Mouse (Mus musculus) macrophage (primary cell): Measurements from ENCODE around the gene Zfp426. TPM values are rescaled to one million over a fixed set of nuclear protein-coding genes. Genes with fewer than 3 reads are reported as not detected.

Source experiments
- H3K27ac ChIP-seq: fragments of 350-480 bp; formaldehyde crosslinking; 2 replicates; pipeline ENCODE4 v1.9.0; 2021
- H3K36me3 ChIP-seq: fragments of 350-480 bp; formaldehyde crosslinking; 2 replicates; pipeline ENCODE4 v1.9.0; 2021; ENCODE audit errors: inconsistent target
- H3K4me3 ChIP-seq: fragments of 350-480 bp; formaldehyde crosslinking; 2 replicates; pipeline ENCODE4 v1.9.0; 2021; ENCODE audit errors: inconsistent target
- H3K79me2 ChIP-seq: fragments of 350-480 bp; formaldehyde crosslinking; 2 replicates; pipeline ENCODE4 v1.9.0; 2021; ENCODE audit errors: inconsistent target
- WGBS: methylation state at CpG from one replicate; pipeline ENCODE4 v1.1.7; 2026; ENCODE audit warnings: inconsistent platforms; ENCODE audit not compliant: missing documents; 5-methylcytosine and 5-hydroxymethylcytosine counted together
- polyA plus RNA-seq: library from polyadenylated mRNA; stranded (reverse); fragments of 250-400 nt; gene quantifications from 3 replicates; pipeline ENCODE4 v1.2.4, GENCODE M21; 2018; ENCODE audit warnings: inconsistent platforms

Zfp426 gene
- polyA plus RNA-seq, 1 experiment from 2014 or later: 11.6 TPM

- 5% methylated on average over 9 of the region's 9 CpGs for WGBS
- peak overlapping the region; percentile 82 for H3K27ac ChIP-seq
- H3K79me2 ChIP-seq: peaks cover 41% of the 10 kb centered on the region
- peak overlapping the region; percentile 82 for H3K4me3 ChIP-seq
- peaks cover 17% of the 10 kb centered on the region; the same call in 1 of the 2 replicates for H3K36me3 ChIP-seq
Observed at GRCm38 (mm10) chr9:20493281-20493680, 735 bp upstream of the Zfp426 start.

DNA sequence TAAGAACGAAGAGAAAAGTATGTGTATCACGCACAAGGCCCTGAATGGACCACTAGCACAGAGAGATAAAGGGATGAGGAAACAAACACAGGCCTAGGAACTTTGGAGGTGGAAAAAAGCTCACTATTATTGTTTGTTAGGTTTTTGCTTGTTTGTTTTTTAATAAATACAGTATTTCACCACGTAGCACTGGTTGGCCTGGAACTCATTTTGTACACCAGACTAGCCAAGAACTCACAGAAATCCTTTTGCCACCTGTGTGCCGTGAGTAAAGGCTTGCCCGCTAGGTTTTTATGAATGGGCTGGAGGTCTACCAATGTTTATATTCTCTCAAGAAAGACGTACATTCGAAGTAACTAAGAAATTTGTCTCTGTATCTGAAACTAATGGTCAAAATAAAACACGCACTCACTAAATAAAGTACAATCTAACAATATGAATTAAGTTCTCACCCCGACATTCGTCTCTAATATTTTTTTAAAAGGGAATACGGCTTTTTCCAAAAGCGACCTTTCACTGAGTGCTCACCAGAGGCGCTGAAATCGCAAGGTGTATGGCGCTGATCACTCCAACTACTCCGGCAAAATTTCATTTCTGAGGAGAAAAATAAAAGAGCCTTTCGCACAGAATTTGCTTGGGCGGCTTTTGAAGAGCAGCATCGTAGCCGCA, 554 bp downstream of the Zfp426 start:
- peaks cover 46% of the 10 kb centered on the region for H3K79me2 ChIP-seq
- 7% methylated on average over 20 of the region's 20 CpGs for WGBS
- peak overlapping the region; percentile 82 for H3K4me3 ChIP-seq
- peak overlapping the region; percentile 82 for H3K27ac ChIP-seq
- H3K36me3 ChIP-seq: 0 out of 2 replicates have a peak, but pooled peaks cover 4% of the 10 kb centered on the region

- 93% methylated on average over 5 of the region's 5 CpGs for WGBS
- Histone ChIP-seq H3K27ac (no peak overlapping the region), H3K4me3 (no peak overlapping the region), H3K36me3 (peaks cover 20% of the 10 kb centered on the region; the same call in 1 of the 2 replicates), H3K79me2 (peaks cover 46% of the 10 kb centered on the region)
Observed at GRCm38 (mm10) chr9:20489536-20489935, 3.0 kb downstream of the Zfp426 start.

GRCm38 (mm10) chr9:20479396-20479795, 13.2 kb downstream of the Zfp426 start:
- Histone ChIP-seq H3K4me3 (no peak overlapping the region), H3K27ac (no peak overlapping the region), H3K79me2 (no peaks in the 10 kb centered on the region), H3K36me3 (peaks cover 31% of the 10 kb centered on the region)
- WGBS: 87% methylated on average over 5 of the region's 5 CpGs

- H3K27ac ChIP-seq: no peak overlapping the region
- WGBS: 88% methylated on average over 1 of the region's 1 CpGs
- no peaks in the 10 kb centered on the region for H3K79me2 ChIP-seq
- H3K4me3 ChIP-seq: no peak overlapping the region
- peaks cover 45% of the 10 kb centered on the region for H3K36me3 ChIP-seq
Observed at GRCm38 (mm10) chr9:20476632-20477031, 15.9 kb downstream of the Zfp426 start.

DNA sequence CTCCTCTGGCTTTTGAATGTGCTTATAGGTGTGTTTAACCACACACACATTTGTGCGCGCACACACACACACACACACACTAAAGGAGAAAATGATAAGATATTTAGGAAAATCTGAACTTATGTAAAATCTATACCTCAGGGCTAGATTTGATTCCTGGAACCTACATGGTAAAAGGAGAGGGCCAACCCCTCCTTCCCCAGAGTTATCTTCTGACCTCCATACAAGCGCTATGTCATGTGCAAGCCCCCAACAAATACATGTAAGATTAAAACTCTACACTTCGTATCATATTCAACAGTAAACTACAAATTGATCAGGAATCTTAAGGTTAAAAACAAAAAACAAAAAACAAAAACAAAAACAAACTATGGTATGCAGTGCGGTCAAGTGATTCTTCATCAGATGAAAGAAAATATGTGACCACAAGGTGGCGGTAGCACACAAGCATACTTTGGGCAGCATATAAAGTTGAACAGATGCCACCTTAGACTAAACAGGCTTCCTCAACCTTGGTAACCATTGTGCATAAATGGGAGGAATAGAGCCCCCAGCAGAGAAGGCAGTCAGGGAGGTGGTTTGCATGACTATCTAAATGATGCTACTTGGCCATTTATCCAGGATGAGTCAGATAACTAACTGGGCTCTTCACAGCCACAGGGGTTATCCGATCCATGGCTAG, 25.6 kb downstream of the Zfp426 start:
- no peak overlapping the region for H3K27ac ChIP-seq
- H3K79me2 ChIP-seq: no peaks in the 10 kb centered on the region
- H3K36me3 ChIP-seq: peaks cover 28% of the 10 kb centered on the region
- no peak overlapping the region for H3K4me3 ChIP-seq
- WGBS: 59% methylated on average over 7 of the region's 7 CpGs

DNA sequence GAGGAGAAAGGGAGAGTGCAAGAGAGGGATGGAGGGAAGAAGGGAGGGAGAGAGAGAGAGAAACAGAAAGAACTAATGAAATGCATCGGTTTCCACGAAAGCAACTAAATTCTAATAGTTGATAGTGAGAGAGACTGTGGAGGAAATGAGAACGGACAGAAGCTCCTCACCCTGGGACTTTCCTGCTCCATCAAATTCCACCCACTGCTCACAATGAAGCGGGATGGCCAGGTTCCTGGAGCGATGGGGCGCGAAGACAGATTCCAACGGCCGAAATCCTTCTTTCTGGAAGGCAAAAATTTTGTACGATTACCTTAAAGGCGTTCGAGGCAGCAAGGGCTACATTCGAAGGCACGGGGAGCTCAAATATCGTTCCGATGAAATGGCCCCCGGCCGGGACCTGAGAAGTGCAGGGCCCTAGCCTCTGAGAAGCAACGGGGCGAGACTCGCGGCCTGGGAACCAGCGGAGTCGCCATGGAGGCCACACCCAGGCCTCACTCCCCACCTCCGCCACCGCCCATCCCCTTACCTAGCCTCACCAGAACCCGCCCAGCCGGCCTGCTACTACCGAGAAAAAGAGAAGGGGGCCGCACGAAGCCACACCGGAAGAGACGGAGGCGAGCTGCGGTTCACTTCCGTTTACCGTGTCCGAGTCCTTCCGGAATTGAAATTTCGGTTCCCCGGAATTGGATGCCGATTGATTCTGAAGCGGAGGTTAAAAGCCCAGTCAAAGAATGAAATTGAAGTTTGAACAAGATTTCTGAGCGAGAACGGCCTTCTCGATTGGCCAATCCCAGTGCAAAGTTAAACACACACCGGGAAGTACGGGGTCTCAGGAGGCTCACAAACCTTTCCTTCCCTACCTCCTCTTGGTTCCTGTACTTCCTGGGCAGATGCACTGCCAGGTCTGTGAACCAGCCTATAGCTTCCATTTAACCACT, 32.9 kb downstream of the Zfp426 start, which contains the start of gene Zfp26:
Gene Zfp26, minus strand, starts transcription at position 786 of the 941 bp plus-strand sequence.
- H3K36me3 ChIP-seq: peaks cover 15% of the 10 kb centered on the region
- peak within 1 kb of the TSS; percentile 91 for H3K4me3 ChIP-seq
- WGBS: under 1% methylated on average over 48 of the region's 48 CpGs
- H3K27ac ChIP-seq: peak within 1 kb of the TSS; percentile 67
- H3K79me2 ChIP-seq: peaks cover 52% of the 10 kb centered on the region

DNA sequence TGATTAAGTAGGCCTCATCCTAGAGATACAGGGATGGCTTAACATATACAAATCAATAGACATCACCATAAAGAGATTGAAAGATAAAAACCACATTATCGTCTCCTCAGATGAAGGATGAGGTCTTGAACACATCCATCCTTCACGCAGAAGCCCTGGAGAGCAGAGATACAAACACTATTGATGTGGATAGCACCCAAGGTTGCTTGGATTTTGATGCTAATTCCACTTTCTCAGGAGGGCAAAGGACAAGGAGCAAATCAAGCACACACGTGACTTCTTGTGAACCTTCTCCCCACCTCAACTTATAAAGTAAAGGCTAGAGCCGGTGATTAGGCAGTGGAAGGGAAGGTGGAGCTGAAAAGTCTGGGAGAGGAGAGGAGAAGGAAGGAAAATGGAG, 38.9 kb downstream of the Zfp426 start:
- 94% methylated on average over 3 of the region's 4 CpGs for WGBS
- H3K79me2 ChIP-seq: peaks cover 98% of the 10 kb centered on the region
- H3K36me3 ChIP-seq: peaks cover 31% of the 10 kb centered on the region

GRCm38 (mm10) chr9:20451493-20451892, 41.1 kb downstream of the Zfp426 start:
- WGBS: 91% methylated on average over 1 of the region's 1 CpGs
- H3K79me2 ChIP-seq: peaks cover 98% of the 10 kb centered on the region
- peaks cover 38% of the 10 kb centered on the region for H3K36me3 ChIP-seq
- no peak overlapping the region for H3K27ac ChIP-seq
- H3K4me3 ChIP-seq: no peak overlapping the region

More for the DNA sequence above, 38.9 kb downstream of the Zfp426 start:
- Histone ChIP-seq H3K27ac (no peak overlapping the region), H3K4me3 (no peak overlapping the region)

DNA sequence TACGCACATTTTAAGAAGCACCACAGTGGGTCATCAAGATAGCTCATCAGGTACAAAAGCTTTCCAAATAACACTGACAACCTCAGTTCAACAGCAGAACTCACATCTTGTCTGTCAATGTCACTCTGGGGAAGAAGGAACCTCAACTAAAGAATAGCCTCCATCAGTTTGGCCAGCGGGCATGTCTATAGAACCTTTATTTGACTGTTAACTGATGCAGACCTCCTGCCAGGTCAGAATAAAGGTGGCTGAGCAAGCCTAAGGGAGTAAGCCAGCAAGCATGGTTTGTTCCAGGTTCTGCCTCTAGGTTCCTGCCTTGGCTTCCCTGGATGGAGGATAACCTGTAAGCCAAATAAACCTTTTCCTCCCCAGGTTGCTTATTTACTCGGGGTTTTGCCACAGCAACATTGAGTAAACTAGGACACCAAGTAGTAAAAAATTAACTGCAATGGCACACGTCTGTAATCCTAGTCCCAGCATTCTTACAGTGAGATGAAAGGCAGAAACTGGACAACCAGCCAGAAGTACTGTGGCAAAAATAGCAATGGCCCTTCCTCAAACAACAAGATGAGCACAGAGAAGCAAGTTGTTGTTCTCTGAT, 49.3 kb downstream of the Zfp426 start:
- Histone ChIP-seq H3K4me3 (no peak overlapping the region), H3K27ac (no peak overlapping the region), H3K36me3 (peaks cover 76% of the 10 kb centered on the region), H3K79me2 (peaks cover 24% of the 10 kb centered on the region; the same call in 1 of the 2 replicates)
- WGBS: 89% methylated on average over 4 of the region's 4 CpGs

DNA sequence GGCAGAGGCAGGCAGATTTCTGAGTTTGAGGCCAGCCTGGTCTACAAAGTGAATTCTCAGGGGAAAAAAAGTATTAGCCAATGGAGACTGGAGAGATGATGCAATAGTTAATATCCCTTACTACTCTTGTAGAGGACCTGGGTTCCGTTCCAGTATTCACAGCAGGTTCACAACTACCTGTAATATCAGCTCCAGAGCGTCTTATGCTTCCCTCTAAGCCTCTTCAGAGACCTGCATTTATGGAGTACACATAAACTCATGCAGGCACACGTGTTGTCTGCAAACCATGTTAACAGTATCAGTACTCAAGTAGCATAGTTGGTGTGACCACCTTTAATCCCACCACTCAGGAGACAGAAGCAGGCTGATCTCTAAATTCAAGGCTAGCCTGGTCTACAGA, 62.5 kb downstream of the Zfp426 start:
- WGBS: 93% methylated on average over 3 of the region's 3 CpGs
- Histone ChIP-seq H3K36me3 (no peaks in the 10 kb centered on the region), H3K27ac (no peak overlapping the region), H3K79me2 (no peaks in the 10 kb centered on the region), H3K4me3 (no peak overlapping the region)
